Mouse (Mus musculus) macrophage (primary cell): ENCODE measurements around the gene Habp4. TPM values are rescaled to one million over a fixed set of nuclear protein-coding genes. Genes with fewer than 3 reads are reported as not detected.

Experiments
- H3K27ac ChIP-seq: fragments of 350-480 bp; formaldehyde crosslinking; 2 replicates; pipeline ENCODE4 v1.9.0; 2021
- H3K36me3 ChIP-seq: fragments of 350-480 bp; formaldehyde crosslinking; 2 replicates; pipeline ENCODE4 v1.9.0; 2021; ENCODE audit errors: inconsistent target
- H3K4me3 ChIP-seq: fragments of 350-480 bp; formaldehyde crosslinking; 2 replicates; pipeline ENCODE4 v1.9.0; 2021; ENCODE audit errors: inconsistent target
- H3K79me2 ChIP-seq: fragments of 350-480 bp; formaldehyde crosslinking; 2 replicates; pipeline ENCODE4 v1.9.0; 2021; ENCODE audit errors: inconsistent target
- WGBS: methylation state at CpG from one replicate; pipeline ENCODE4 v1.1.7; 2026; ENCODE audit warnings: inconsistent platforms; ENCODE audit not compliant: missing documents; 5-methylcytosine and 5-hydroxymethylcytosine counted together
- polyA plus RNA-seq: library from polyadenylated mRNA; stranded (reverse); fragments of 250-400 nt; gene quantifications from 3 replicates; pipeline ENCODE4 v1.2.4, GENCODE M21; 2018; ENCODE audit warnings: inconsistent platforms

Habp4 gene
- polyA plus RNA-seq, 1 experiment from 2014 or later, result 21.1 TPM

- 83% methylated on average over 2 of the region's 2 CpGs for WGBS
- H3K4me3 ChIP-seq, result no peak overlapping the region
- peaks cover 26% of the 10 kb centered on the region for H3K79me2 ChIP-seq
- H3K27ac ChIP-seq, result peak overlapping the region; percentile 78
- H3K36me3 ChIP-seq, result no peaks in the 10 kb centered on the region
Measured at GRCm38 (mm10) chr13:64154651-64155050, 7.0 kb upstream of the Habp4 start.

GRCm38 (mm10) chr13:64155171-64155571 is 6.5 kb upstream of the Habp4 start:
- WGBS, result 64% methylated on average over 1 of the region's 1 CpGs
- Histone ChIP-seq H3K27ac (no peak overlapping the region), H3K4me3 (no peak overlapping the region), H3K36me3 (no peaks in the 10 kb centered on the region), H3K79me2 (peaks cover 21% of the 10 kb centered on the region)

GRCm38 (mm10) chr13:64156966-64157365 is 4.7 kb upstream of the Habp4 start:
- H3K4me3 ChIP-seq, result no peak overlapping the region
- H3K36me3 ChIP-seq, result no peaks in the 10 kb centered on the region
- no peak overlapping the region for H3K27ac ChIP-seq
- peaks cover 3% of the 10 kb centered on the region for H3K79me2 ChIP-seq

- Histone ChIP-seq H3K36me3 (no peaks in the 10 kb centered on the region), H3K27ac (no peak overlapping the region), H3K4me3 (peak overlapping the region; percentile 47), H3K79me2 (peaks cover 10% of the 10 kb centered on the region; the same call in 1 of the 2 replicates)
- 1% methylated on average over 69 of the region's 71 CpGs for WGBS
Measured at GRCm38 (mm10) chr13:64161916-64162611, 440 bp downstream of the Habp4 start.

GRCm38 (mm10) chr13:64162626-64163025 is 1.0 kb downstream of the Habp4 start:
- 30% methylated on average over 12 of the region's 14 CpGs for WGBS
- Histone ChIP-seq H3K4me3 (peak overlapping the region; percentile 47), H3K79me2 (peaks cover 10% of the 10 kb centered on the region; the same call in 1 of the 2 replicates), H3K36me3 (no peaks in the 10 kb centered on the region), H3K27ac (no peak overlapping the region)

- Histone ChIP-seq H3K36me3 (no peaks in the 10 kb centered on the region), H3K4me3 (peak overlapping the region; percentile 47; the same call in 1 of the 2 replicates), H3K79me2 (peaks cover 10% of the 10 kb centered on the region; the same call in 1 of the 2 replicates), H3K27ac (no peak overlapping the region)
- 91% methylated on average over 13 of the region's 13 CpGs for WGBS
Measured at GRCm38 (mm10) chr13:64163147-64163715, 1.6 kb downstream of the Habp4 start.

GRCm38 (mm10) chr13:64169746-64170145 is 8.1 kb downstream of the Habp4 start:
- 93% methylated on average over 25 of the region's 25 CpGs for WGBS
- Histone ChIP-seq H3K4me3 (no peak overlapping the region), H3K36me3 (no peaks in the 10 kb centered on the region), H3K79me2 (no peaks in the 10 kb centered on the region), H3K27ac (no peak overlapping the region)

GRCm38 (mm10) chr13:64178000-64178399 is 16.4 kb downstream of the Habp4 start:
- Histone ChIP-seq H3K27ac (no peak overlapping the region), H3K36me3 (no peaks in the 10 kb centered on the region), H3K79me2 (no peaks in the 10 kb centered on the region), H3K4me3 (no peak overlapping the region)
- WGBS, result 91% methylated on average over 7 of the region's 7 CpGs

- H3K4me3 ChIP-seq, result no peak overlapping the region
- no peak overlapping the region for H3K27ac ChIP-seq
- H3K79me2 ChIP-seq, result no peaks in the 10 kb centered on the region
- H3K36me3 ChIP-seq, result no peaks in the 10 kb centered on the region
- 91% methylated on average over 12 of the region's 13 CpGs for WGBS
Measured at GRCm38 (mm10) chr13:64178746-64179652, 17.4 kb downstream of the Habp4 start.

GRCm38 (mm10) chr13:64180300-64180699 is 18.7 kb downstream of the Habp4 start:
- no peak overlapping the region for H3K27ac ChIP-seq
- 75% methylated on average over 3 of the region's 4 CpGs for WGBS

GRCm38 (mm10) chr13:64180888-64181287 is 19.3 kb downstream of the Habp4 start:
- Histone ChIP-seq H3K27ac (no peak overlapping the region), H3K79me2 (no peaks in the 10 kb centered on the region), H3K4me3 (no peak overlapping the region), H3K36me3 (no peaks in the 10 kb centered on the region)
- WGBS, result 58% methylated on average over 3 of the region's 3 CpGs

More at GRCm38 (mm10) chr13:64180300-64180699, 18.7 kb downstream of the Habp4 start:
- no peaks in the 10 kb centered on the region for H3K36me3 ChIP-seq
- H3K4me3 ChIP-seq, result no peak overlapping the region
- no peaks in the 10 kb centered on the region for H3K79me2 ChIP-seq

GRCm38 (mm10) chr13:64182091-64182490 is 20.5 kb downstream of the Habp4 start:
- no peaks in the 10 kb centered on the region for H3K36me3 ChIP-seq
- WGBS, result 96% methylated on average over 2 of the region's 2 CpGs
- no peaks in the 10 kb centered on the region for H3K79me2 ChIP-seq
- no peak overlapping the region for H3K27ac ChIP-seq
- no peak overlapping the region for H3K4me3 ChIP-seq

GRCm38 (mm10) chr13:64183583-64183982 is 22.0 kb downstream of the Habp4 start:
- no peaks in the 10 kb centered on the region for H3K36me3 ChIP-seq
- H3K27ac ChIP-seq, result no peak overlapping the region
- WGBS, result 92% methylated on average over 4 of the region's 4 CpGs

GRCm38 (mm10) chr13:64184361-64184760 is 22.7 kb downstream of the Habp4 start:
- H3K36me3 ChIP-seq, result no peaks in the 10 kb centered on the region
- H3K79me2 ChIP-seq, result no peaks in the 10 kb centered on the region
- WGBS, result 93% methylated on average over 10 of the region's 10 CpGs
- no peak overlapping the region for H3K4me3 ChIP-seq
- H3K27ac ChIP-seq, result no peak overlapping the region

More at GRCm38 (mm10) chr13:64183583-64183982, 22.0 kb downstream of the Habp4 start:
- H3K79me2 ChIP-seq, result no peaks in the 10 kb centered on the region
- no peak overlapping the region for H3K4me3 ChIP-seq

- H3K79me2 ChIP-seq, result no peaks in the 10 kb centered on the region
- no peak overlapping the region for H3K27ac ChIP-seq
- no peaks in the 10 kb centered on the region for H3K36me3 ChIP-seq
- H3K4me3 ChIP-seq, result no peak overlapping the region
- WGBS, result 85% methylated on average over 7 of the region's 7 CpGs
Measured at GRCm38 (mm10) chr13:64185176-64185575, 23.6 kb downstream of the Habp4 start.
